Mouse (Mus musculus): ENCODE measurements at regions not wholly inside any gene's neighbourhood (a gene's known extent, or its start where the extent isn't known, plus 50 kb on each side); places are given as distances from the start of the nearest gene placed in this dataset.

GRCm38 (mm10) chr17:45341573-45341972 lies 92.0 kb downstream of the Cdc5l start:
- DNase-seq = no peak

DNA sequence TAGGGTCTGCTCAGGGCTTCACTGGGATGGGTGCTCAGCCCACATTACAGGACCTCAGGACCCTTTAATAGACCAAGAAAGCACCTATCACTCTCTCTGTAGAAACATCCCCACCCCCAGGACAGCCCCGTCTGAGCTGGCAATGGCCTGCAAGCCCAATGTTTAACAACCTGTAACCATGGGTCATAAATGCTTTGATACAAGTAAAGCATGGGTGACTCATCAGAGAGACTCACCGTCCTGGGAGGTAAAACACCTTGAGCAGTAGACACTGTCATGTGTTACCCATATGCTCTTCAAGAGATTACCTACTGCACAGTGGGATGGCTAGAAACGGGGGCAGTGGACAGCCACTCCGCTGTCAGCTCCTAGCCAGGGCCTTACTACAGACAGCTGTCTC lies 92.7 kb downstream of the Cdc5l start:
- no peak for DNase-seq

GRCm38 (mm10) chr17:45339226-45339625 lies 94.3 kb downstream of the Cdc5l start:
- no peak for DNase-seq

GRCm38 (mm10) chr17:45338086-45338485 lies 95.5 kb downstream of the Cdc5l start:
- DNase-seq = no peak

DNA sequence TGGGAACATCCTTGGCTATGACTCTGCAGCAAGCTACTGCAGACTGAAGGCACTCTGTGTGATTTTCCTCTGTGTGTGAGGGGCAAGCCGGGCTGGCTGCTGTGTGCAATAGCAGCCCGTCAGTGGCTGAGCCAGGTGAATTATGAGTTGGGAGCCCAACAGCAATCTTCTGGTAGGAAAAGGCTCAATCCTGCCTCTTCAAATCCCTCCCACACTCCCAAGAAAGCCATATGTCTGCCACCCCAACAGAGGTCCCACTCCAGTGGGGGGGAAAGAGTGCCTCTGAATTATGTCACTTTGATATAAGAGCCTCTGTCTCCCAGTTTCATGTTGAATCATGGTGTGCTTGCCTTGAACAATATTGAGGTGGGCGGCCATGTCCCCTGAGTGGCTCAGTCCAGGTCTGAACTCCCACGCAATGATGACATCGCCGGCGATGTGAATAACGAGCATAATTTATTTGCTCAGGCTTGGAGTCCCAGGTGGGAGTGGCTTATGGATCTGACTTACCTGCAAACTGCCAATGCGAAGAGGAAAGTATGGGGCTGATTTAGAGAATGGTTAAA lies 97.9 kb downstream of the Cdc5l start:
- DNase-seq = no peak

- no peak for DNase-seq
Observed at GRCm38 (mm10) chr17:45334732-45335381, 98.7 kb downstream of the Cdc5l start.

- no peak for DNase-seq
Observed at GRCm38 (mm10) chr17:45332321-45332720, 101.2 kb downstream of the Cdc5l start.

- no peak for DNase-seq
Observed at GRCm38 (mm10) chr17:45329241-45329640, 104.3 kb downstream of the Cdc5l start.

GRCm38 (mm10) chr17:45326726-45327125 lies 106.8 kb downstream of the Cdc5l start:
- DNase-seq = no peak

DNA sequence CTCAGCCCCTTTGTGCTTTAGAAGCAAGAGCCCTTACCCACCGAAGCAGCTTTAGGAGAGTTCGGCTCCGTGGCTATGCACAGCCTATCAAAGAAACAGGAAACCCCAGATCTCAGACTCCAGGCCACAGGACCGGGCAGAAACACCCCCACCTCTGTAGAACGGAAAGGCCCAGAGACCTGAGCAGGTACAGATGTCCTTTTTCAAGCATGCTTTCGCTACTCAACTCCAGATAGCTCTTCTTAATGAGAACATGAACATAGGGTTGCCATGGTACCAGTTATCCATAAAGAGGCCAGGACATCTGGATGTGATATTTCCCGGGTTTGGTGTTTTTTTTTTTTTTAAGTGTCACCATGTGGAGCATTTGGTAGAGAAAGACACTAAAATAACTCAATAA lies 107.4 kb downstream of the Cdc5l start:
- DNase-seq = no peak

DNA sequence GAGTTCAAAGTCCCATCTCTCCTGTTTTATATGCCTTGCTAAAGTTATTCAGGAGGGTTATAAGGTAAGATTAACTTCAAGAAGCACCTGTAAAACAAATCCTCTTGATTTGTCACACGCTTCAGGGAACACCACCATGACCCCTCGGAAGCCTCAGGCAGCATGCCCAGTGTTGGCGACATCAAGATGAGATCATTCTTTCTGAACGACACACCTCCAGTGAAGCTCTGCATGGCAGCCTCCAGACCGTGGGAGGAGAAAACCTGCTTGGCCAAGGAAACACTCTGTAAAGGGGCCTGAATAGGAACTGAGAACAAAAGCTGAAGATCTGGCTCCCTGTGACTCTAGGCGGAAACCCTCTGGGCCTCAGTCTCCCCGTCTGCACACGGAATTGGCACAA lies 110.7 kb downstream of the Cdc5l start:
- DNase-seq = peak; percentile 26

DNA sequence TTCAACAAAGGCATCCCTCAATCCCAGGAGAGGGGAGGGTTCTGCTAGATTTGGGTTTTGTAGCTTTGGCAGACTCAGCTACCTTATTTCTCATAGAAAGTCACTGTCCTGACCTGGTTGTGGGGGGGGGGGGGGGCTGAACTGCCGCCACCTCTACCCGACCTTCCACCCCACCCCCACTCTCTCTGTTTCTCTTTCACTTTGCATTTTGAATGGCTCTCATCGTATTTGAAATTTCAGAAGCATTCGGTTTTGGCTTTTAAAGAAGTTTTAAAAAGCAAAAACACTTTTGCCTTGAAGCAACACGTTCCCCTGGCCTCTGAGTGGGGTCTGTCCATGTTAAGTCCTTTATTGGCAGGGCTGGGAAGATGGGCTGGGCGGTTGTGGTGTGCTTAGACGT lies 113.5 kb downstream of the Cdc5l start:
- DNase-seq = no peak

DNA sequence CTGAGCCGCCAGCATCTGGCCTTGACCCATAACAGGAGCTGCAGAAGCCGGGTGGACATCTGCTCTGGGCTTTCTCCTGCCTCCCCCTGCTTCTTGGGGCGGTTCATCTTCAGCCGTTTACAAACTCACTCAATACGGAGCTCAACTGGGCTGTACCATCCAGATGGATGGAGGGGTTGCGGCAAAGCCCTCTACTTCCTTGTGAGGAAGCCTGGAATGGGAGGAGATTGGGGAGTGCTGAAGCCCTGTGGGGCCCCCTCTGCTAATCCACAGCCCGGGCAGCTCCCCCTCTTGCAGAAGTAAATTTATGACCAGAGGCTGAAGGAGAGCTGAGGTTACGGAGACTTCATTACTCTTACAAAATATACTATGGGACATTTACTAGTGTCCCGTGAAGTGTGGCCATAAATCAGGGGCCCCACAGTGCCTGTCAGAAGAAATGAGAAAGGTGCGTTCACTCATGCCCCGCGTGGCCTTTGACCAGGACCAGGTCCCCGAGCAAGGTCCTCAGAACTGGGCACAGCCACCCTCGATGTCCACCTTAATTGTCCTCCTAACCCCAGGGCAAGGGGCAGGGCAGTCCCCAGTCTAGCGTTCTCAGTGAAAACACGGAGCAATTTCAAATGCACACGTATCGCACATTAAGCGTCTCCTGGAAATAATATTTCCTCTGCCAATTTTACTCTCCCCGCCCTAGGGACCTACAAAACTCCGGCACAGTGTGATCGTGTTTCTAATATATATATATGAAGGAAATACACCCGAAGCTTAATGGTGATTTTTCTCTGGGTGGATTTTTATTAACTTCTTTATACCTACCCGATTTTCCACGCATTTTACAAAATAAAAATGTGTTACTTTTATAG lies 115.1 kb downstream of the Cdc5l start:
- DNase-seq = peak; percentile 9

GRCm38 (mm10) chr17:45312510-45313266 lies 120.8 kb downstream of the Cdc5l start:
- DNase-seq = peak; percentile 75

DNA sequence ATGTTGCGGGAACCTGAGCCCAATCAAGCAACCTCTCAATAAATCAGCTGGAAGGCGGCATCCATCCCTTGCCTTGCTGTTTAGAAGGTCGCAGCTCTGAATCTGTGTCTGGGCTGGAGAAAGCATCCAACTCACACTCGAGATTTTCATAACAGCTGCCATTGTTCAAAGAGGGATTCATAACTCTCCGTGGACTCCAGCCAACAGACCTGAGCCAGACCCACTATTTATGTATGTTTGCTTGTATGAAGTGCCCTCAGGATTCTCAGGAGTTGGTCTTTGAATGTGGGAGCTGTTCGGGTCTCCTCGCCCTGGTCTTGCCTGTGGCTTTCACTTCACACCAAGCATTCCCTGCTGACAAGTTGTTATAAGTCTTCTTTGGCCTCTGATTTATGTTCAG lies 127.0 kb downstream of the Cdc5l start:
- no peak for DNase-seq

DNA sequence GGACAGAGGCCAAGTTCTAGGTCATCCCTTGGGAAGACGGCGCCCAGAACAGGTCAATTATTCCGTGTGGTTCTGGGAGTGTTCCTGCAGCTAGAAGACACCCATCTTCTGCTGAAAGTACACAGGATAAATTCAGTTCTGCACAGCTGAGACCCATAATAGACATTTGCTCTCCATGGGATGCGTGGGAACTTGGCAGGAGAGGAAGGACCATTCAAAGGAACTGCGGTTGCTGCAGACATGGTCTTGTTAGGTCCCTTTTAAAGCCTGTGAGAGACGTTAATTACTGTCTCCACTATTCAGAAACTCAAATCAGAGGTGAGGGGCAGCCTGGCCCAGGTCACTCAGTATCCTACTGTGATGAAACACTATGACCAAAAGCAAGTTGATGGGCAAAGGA lies 130.4 kb downstream of the Cdc5l start:
- DNase-seq = no peak

DNA sequence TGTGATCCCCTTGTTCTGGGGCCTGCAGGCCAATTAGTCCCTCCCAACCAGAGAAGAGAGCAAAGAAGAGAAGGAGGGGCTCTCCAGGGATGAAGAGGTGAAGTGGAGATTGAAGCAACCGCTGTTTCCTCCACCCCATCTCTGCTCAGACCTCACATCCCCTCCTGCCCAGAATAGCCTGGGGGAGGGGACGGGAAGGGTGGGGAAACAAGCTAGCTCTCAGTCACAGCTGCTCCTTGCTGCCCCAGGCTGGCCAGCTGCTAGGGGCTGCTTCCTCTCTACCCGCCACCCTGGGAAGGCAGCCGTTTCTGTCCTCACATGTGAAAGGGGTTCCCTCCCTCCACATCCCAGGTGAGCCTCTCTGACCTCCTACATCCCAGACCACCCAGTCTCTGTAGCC lies 135.2 kb downstream of the Cdc5l start:
- no peak for DNase-seq

DNA sequence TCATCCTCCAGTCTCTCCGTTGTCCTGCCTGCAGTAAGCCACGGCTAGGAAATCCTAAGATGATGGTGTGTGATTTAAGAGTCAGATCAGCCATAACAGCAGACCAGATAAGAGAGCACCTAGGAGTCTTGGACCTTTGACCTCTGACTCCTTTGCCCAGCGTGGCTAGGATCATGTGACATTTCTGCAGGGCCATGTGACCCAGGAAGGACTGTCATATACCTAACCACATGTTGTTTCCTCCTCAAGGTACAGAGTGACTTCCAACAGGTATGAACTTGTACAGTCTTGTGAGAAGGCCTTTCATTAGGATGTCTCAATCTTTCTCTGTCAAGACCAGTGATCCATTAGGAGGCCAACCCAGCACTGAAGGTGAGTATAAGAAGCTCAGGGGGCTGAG lies 135.7 kb downstream of the Cdc5l start:
- no peak for DNase-seq

GRCm38 (mm10) chr17:45296363-45296762 lies 137.2 kb downstream of the Cdc5l start:
- no peak for DNase-seq

DNA sequence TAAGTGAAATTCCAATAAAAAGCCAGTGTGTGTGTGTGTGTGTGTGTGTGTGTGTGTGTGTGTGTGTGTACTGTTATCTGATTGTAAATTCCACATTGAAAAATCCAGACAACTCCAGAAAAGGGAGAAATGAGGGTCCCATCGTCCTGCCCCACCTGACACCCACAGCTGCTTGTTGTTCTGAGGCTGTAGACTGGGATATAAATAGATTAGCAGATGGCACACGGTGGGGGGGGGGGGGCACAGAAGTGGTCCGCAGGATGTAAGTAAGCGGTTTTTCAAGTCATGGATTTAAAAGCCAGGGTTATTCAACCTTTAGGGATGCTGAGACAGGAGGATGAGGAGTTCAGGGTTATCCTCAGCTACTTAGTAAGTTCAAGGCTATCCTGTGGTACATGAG lies 138.7 kb downstream of the Cdc5l start:
- DNase-seq = no peak

GRCm38 (mm10) chr17:45294256-45294865 lies 139.2 kb downstream of the Cdc5l start:
- DNase-seq = no peak

DNA sequence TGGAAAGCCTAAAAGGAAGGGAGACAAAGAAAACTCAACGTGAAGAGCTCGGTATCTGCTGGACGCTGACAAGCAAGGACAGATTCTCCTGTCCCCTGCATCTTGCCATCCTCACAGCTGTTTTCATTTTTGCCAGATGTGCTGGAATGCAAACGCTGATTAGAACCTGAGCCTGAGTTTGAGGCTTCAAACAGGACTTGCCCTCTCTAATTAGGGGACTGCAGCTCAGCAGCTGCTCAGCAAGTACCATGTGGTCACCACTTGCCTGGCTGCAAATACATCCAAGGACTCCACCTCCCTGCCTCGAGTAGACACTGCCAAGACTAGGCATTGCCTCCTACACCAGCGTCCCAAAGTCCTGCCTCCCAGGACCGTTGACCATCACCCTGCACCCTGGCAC lies 140.7 kb downstream of the Cdc5l start:
- DNase-seq = no peak
